Mouse (Mus musculus) lung, postnatal 10 days (tissue): ENCODE results near the gene Tuba4a.

Source experiments
- DNase-seq: peaks from one replicate; pipeline ENCODE4 v3.0.0; 2021

Tuba4a gene

GRCm38 (mm10) chr1:75219531-75219930 lies at the start of gene Tuba4a:
Gene Tuba4a (minus strand): TSS chr1:75219865.
- DNase-seq, result no peak

- no peak for DNase-seq
Measured at GRCm38 (mm10) chr1:75264091-75264880, 44.6 kb upstream of the Tuba4a start, which contains the start of gene Ptprn. Gene Ptprn (minus strand): TSS chr1:75264502.

GRCm38 (mm10) chr1:75262969-75263951 lies 43.6 kb upstream of the Tuba4a start:
- peak; percentile 79 for DNase-seq

GRCm38 (mm10) chr1:75261278-75261677 lies 41.6 kb upstream of the Tuba4a start:
- DNase-seq, result no peak

GRCm38 (mm10) chr1:75255516-75256046 lies 35.9 kb upstream of the Tuba4a start:
- no peak for DNase-seq

- DNase-seq, result no peak
Measured at GRCm38 (mm10) chr1:75254625-75255013, 35.0 kb upstream of the Tuba4a start.

- peak; percentile 88 for DNase-seq
Measured at GRCm38 (mm10) chr1:75253849-75254624, 34.4 kb upstream of the Tuba4a start.

- no peak for DNase-seq
Measured at GRCm38 (mm10) chr1:75253029-75253428, 33.4 kb upstream of the Tuba4a start.

- DNase-seq, result no peak
Measured at GRCm38 (mm10) chr1:75252308-75252707, 32.6 kb upstream of the Tuba4a start.

GRCm38 (mm10) chr1:75251112-75251970 lies 31.7 kb upstream of the Tuba4a start:
- peak; percentile 85 for DNase-seq

- DNase-seq, result no peak
Measured at GRCm38 (mm10) chr1:75250498-75250897, 30.8 kb upstream of the Tuba4a start.

- peak; percentile 69 for DNase-seq
Measured at GRCm38 (mm10) chr1:75248041-75248772, 28.5 kb upstream of the Tuba4a start.

- no peak for DNase-seq
Measured at GRCm38 (mm10) chr1:75247071-75247930, 27.6 kb upstream of the Tuba4a start.

- peak; percentile 65 for DNase-seq
Measured at GRCm38 (mm10) chr1:75244836-75245235, 25.2 kb upstream of the Tuba4a start.

- no peak for DNase-seq
Measured at GRCm38 (mm10) chr1:75244175-75244826, 24.6 kb upstream of the Tuba4a start.

- no peak for DNase-seq
Measured at GRCm38 (mm10) chr1:75243411-75243810, 23.7 kb upstream of the Tuba4a start.

GRCm38 (mm10) chr1:75239591-75239990 lies 19.9 kb upstream of the Tuba4a start:
- DNase-seq, result no peak

- DNase-seq, result peak; percentile 90
Measured at GRCm38 (mm10) chr1:75236117-75237050, 16.7 kb upstream of the Tuba4a start, which contains the start of gene Dnajb2. Gene Dnajb2 (plus strand): TSS chr1:75236406.
